Mouse (Mus musculus) regulatory T cell (primary cell): ENCODE data around the gene Btnl1.

Source experiments
- in situ Hi-C: fragments of 300-600 bp; cut with MboI, MseI; formaldehyde crosslinking; loops from one replicate; pipeline ENCODE4 v1.15.1; 2025; ENCODE audit warnings: high pct_unique_total_duplicates

Gene Btnl1

GRCm38 (mm10) chr17:34376847-34377246, at the start of gene Btnl1:
Btnl1 (plus strand) TSS chr17:34377132.
- in situ Hi-C loops = no loop called here

- in situ Hi-C loops = no loop called here
Observed at GRCm38 (mm10) chr17:34329807-34330206, 47.1 kb upstream of the Btnl1 start.

GRCm38 (mm10) chr17:34331200-34331599, 45.7 kb upstream of the Btnl1 start:
- in situ Hi-C loops = no loop called here

- in situ Hi-C loops = no loop called here
Observed at GRCm38 (mm10) chr17:34340619-34341402, 36.1 kb upstream of the Btnl1 start.

GRCm38 (mm10) chr17:34344882-34345281, 32.0 kb upstream of the Btnl1 start:
- in situ Hi-C loops = no loop called here

- in situ Hi-C loops = no loop called here
Observed at GRCm38 (mm10) chr17:34345486-34345885, 31.4 kb upstream of the Btnl1 start.

- in situ Hi-C loops = no loop called here
Observed at GRCm38 (mm10) chr17:34346041-34346440, 30.9 kb upstream of the Btnl1 start.

GRCm38 (mm10) chr17:34347606-34348308, 29.2 kb upstream of the Btnl1 start:
- in situ Hi-C loops = no loop called here

- in situ Hi-C loops = no loop called here
Observed at GRCm38 (mm10) chr17:34349429-34349828, 27.5 kb upstream of the Btnl1 start.

- in situ Hi-C loops = loop anchor here (10.0 kb wide), 1 partner anchor 110 kb away; no protein-coding TSS in a partner anchor
Observed at GRCm38 (mm10) chr17:34354539-34354938, 22.4 kb upstream of the Btnl1 start, which contains the start of gene Btnl2. Btnl2 (plus strand) TSS chr17:34354822.

- in situ Hi-C loops = loop anchor here (10.0 kb wide), 1 partner anchor 110 kb away; no protein-coding TSS in a partner anchor
Observed at GRCm38 (mm10) chr17:34354940-34355339, 22.0 kb upstream of the Btnl1 start.

- in situ Hi-C loops = no loop called here
Observed at GRCm38 (mm10) chr17:34362954-34363546, 13.9 kb upstream of the Btnl1 start.

GRCm38 (mm10) chr17:34363676-34364310, 13.1 kb upstream of the Btnl1 start:
- in situ Hi-C loops = no loop called here

- in situ Hi-C loops = no loop called here
Observed at GRCm38 (mm10) chr17:34365031-34365430, 11.9 kb upstream of the Btnl1 start.

GRCm38 (mm10) chr17:34370563-34370962, 6.4 kb upstream of the Btnl1 start:
- in situ Hi-C loops = no loop called here

- in situ Hi-C loops = no loop called here
Observed at GRCm38 (mm10) chr17:34373055-34373709, 3.8 kb upstream of the Btnl1 start.

GRCm38 (mm10) chr17:34377450-34378209, 698 bp downstream of the Btnl1 start:
- in situ Hi-C loops = no loop called here

GRCm38 (mm10) chr17:34378716-34379115, 1.8 kb downstream of the Btnl1 start:
- in situ Hi-C loops = no loop called here

- in situ Hi-C loops = no loop called here
Observed at GRCm38 (mm10) chr17:34379451-34379850, 2.5 kb downstream of the Btnl1 start.

- in situ Hi-C loops = no loop called here
Observed at GRCm38 (mm10) chr17:34381876-34382275, 4.9 kb downstream of the Btnl1 start.

- in situ Hi-C loops = no loop called here
Observed at GRCm38 (mm10) chr17:34383212-34383611, 6.3 kb downstream of the Btnl1 start.
